Mouse (Mus musculus) heart, embryonic 12.5 days (tissue): ENCODE data around the gene Plcb3. TPM values are rescaled to one million over a fixed set of nuclear protein-coding genes. Genes with fewer than 3 reads are reported as not detected.
A peak's percentile ranks its signal among the peaks of the same experiment; 100 is the strongest.

Experiments used
- ATAC-seq: fragments of 200-750 bp; cut with Nextera tagmentation; 2 replicates; pipeline ENCODE4 v1.8.0; 2017; ENCODE audit warnings: moderate TSS enrichment, moderate library complexity; ENCODE audit not compliant: insufficient number of reproducible peaks, low FRiP score
- H3K27ac ChIP-seq: fragments of 300-500 bp; sonication (generic); 2 replicates; pipeline ENCODE4 v1.5.1; 2016; ENCODE audit warnings: mild to moderate bottlenecking, moderate library complexity; ENCODE audit not compliant: poor library complexity, severe bottlenecking
- H3K27me3 ChIP-seq: fragments of 300-500 bp; sonication (generic); replicated peaks from 2 replicates; pipeline ENCODE4 v1.6.1; 2016; ENCODE audit warnings: mild to moderate bottlenecking, moderate library complexity
- H3K36me3 ChIP-seq: fragments of 300-500 bp; sonication (generic); 2 replicates; pipeline ENCODE4 v1.6.1; 2016; ENCODE audit warnings: mild to moderate bottlenecking, moderate library complexity
- H3K4me1 ChIP-seq: fragments of 300-500 bp; sonication (generic); replicated peaks from 2 replicates; pipeline ENCODE4 v1.6.1; 2016; ENCODE audit warnings: mild to moderate bottlenecking
- H3K4me2 ChIP-seq: fragments of 300-500 bp; sonication (generic); 2 replicates; pipeline ENCODE4 v1.6.1; 2016; ENCODE audit warnings: mild to moderate bottlenecking, moderate library complexity
- H3K4me3 ChIP-seq: fragments of 300-500 bp; sonication (generic); 2 replicates; pipeline ENCODE4 v1.5.1; 2016; ENCODE audit warnings: mild to moderate bottlenecking
- H3K9ac ChIP-seq: fragments of 300-500 bp; sonication (generic); 2 replicates; pipeline ENCODE4 v1.6.1; 2016; ENCODE audit warnings: mild to moderate bottlenecking, moderate library complexity
- H3K9me3 ChIP-seq: fragments of 300-500 bp; sonication (generic); replicated peaks from 2 replicates; pipeline ENCODE4 v1.6.1; 2016; ENCODE audit warnings: mild to moderate bottlenecking, moderate library complexity
- WGBS: fragments of 180-500 bp; shearing (Covaris S2); methylation state at CpG from one replicate; pipeline ENCODE4 v1.1.7; 2016; 5-methylcytosine and 5-hydroxymethylcytosine counted together
- microRNA-seq: library from miRNA; unstranded; fragments of <30 nt; microRNA quantifications from one replicate; pipeline ENCODE4, GENCODE M21; 2017
- polyA plus RNA-seq: library from polyadenylated mRNA; unstranded; fragments of >200 nt; fragmentation: Nextera tagmentation; extraction: Ambion mirVana; gene quantifications from 2 replicates; pipeline ENCODE4 v1.2.1, GENCODE M21; 2016

The Plcb3 gene
- polyA plus RNA-seq, 1 experiment from 2014 or later, result 26.6 TPM

DNA sequence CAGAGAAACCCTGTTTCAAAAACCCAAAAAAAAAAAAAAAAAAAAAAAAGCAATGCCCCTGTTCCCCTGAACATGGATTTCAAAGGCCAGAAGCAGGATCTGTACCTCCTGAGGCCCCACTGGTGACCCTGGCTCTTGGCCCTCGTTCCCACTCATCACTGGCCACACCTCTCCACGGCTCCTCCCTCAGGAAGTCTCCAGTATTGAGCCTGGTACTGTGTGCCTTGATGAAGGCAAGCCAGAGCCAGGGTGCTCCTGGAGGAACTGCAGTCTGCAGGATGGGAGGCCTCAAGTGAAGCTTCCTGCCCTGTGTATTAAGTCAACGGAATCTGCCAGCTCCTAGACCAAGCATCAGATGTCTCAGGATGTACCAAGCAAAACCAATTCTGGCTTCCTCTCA, 70.1 kb downstream of the Plcb3 start:
- Histone ChIP-seq H3K4me3 (no peak overlapping the region), H3K9ac (no peak overlapping the region), H3K27ac (no peak overlapping the region), H3K36me3 (peaks cover 39% of the 10 kb centered on the region), H3K9me3 (no peaks in the 10 kb centered on the region), H3K4me1 (peaks cover 18% of the 10 kb centered on the region), H3K27me3 (no peaks in the 10 kb centered on the region), H3K4me2 (no peak overlapping the region)
- ATAC-seq, result no peak
- 83% methylated on average over 3 of the region's 3 CpGs for WGBS

GRCm38 (mm10) chr19:6905498-6906159, 70.6 kb downstream of the Plcb3 start:
- Histone ChIP-seq H3K36me3 (peaks cover 36% of the 10 kb centered on the region), H3K9ac (no peak overlapping the region), H3K9me3 (no peaks in the 10 kb centered on the region), H3K4me1 (peaks cover 14% of the 10 kb centered on the region), H3K4me2 (no peak overlapping the region), H3K27ac (no peak overlapping the region), H3K27me3 (no peaks in the 10 kb centered on the region), H3K4me3 (no peak overlapping the region)
- no peak for ATAC-seq
- WGBS, result 85% methylated on average over 11 of the region's 11 CpGs

GRCm38 (mm10) chr19:6904846-6905245, 71.4 kb downstream of the Plcb3 start:
- no peak overlapping the region for H3K4me3 ChIP-seq
- no peak for ATAC-seq
- no peak overlapping the region for H3K27ac ChIP-seq
- H3K4me2 ChIP-seq, result no peak overlapping the region
- peaks cover 14% of the 10 kb centered on the region for H3K4me1 ChIP-seq
- no peak overlapping the region for H3K9ac ChIP-seq
- peaks cover 6% of the 10 kb centered on the region; the same call in 1 of the 2 replicates for H3K9me3 ChIP-seq
- no peaks in the 10 kb centered on the region for H3K27me3 ChIP-seq
- H3K36me3 ChIP-seq, result peaks cover 36% of the 10 kb centered on the region
- 74% methylated on average over 2 of the region's 2 CpGs for WGBS

- H3K4me2 ChIP-seq, result no peak overlapping the region
- H3K27me3 ChIP-seq, result no peaks in the 10 kb centered on the region
- H3K9me3 ChIP-seq, result peaks cover 8% of the 10 kb centered on the region; the same call in 1 of the 2 replicates
- WGBS, result 92% methylated on average over 1 of the region's 1 CpGs
- H3K9ac ChIP-seq, result no peak overlapping the region
- peaks cover 36% of the 10 kb centered on the region for H3K36me3 ChIP-seq
- ATAC-seq, result no peak
- no peak overlapping the region for H3K27ac ChIP-seq
- H3K4me3 ChIP-seq, result no peak overlapping the region
- peaks cover 7% of the 10 kb centered on the region for H3K4me1 ChIP-seq
Observed at GRCm38 (mm10) chr19:6903031-6903430, 73.2 kb downstream of the Plcb3 start.

Small RNA genes within 50 kb of the gene (microRNA-seq; reads per million reads assigned to microRNA genes)
- 3.5 reads per million, percentile 12 among the genes with 10 or more reads in this experiment for gene Mir6990

Other genes starting within 250 kb of the Plcb3 start
- gene Rps6ka4, start 135.8 kb downstream of the Plcb3 start, polyA plus RNA-seq, result 14.8 and 19.3 TPM in 2 replicates
- gene Ccdc88b, start 118.3 kb downstream of the Plcb3 start, polyA plus RNA-seq, result 0.47 and 0.55 TPM in 2 replicates
- 85.9 and 92.9 TPM in 2 replicates for gene Trmt112, start 66.8 kb downstream of the Plcb3 start, polyA plus RNA-seq
- 202 and 218 TPM in 2 replicates for gene Prdx5, start 66.4 kb downstream of the Plcb3 start, polyA plus RNA-seq
- 27.4 and 30.2 TPM in 2 replicates for gene Esrra, start 54.7 kb downstream of the Plcb3 start, polyA plus RNA-seq
- 2.2 and 2.3 TPM in 2 replicates for gene Catsperz, start 51.1 kb downstream of the Plcb3 start, polyA plus RNA-seq
- 0.14 and 0.29 TPM in 2 replicates for gene Kcnk4, start 42.0 kb downstream of the Plcb3 start, polyA plus RNA-seq
- 53.4 and 54.5 TPM in 2 replicates for gene Bad, start 34.6 kb downstream of the Plcb3 start, polyA plus RNA-seq
- gene Gpr137, start 34.0 kb downstream of the Plcb3 start, polyA plus RNA-seq, result 21.0 and 23.7 TPM in 2 replicates
- 194 and 198 TPM in 2 replicates for gene Ppp1r14b, start 1.5 kb downstream of the Plcb3 start, polyA plus RNA-seq
- gene Fkbp2, start 4.0 kb upstream of the Plcb3 start, polyA plus RNA-seq, result 73.3 and 81.9 TPM in 2 replicates
- 126 and 136 TPM in 2 replicates for gene Vegfb, start 11.2 kb upstream of the Plcb3 start, polyA plus RNA-seq
- 32.7 and 33.9 TPM in 2 replicates for gene Dnajc4, start 16.1 kb upstream of the Plcb3 start, polyA plus RNA-seq
- 22.4 and 23.6 TPM in 2 replicates for gene Nudt22, start 19.6 kb upstream of the Plcb3 start, polyA plus RNA-seq
- gene Trpt1, start 19.7 kb upstream of the Plcb3 start, polyA plus RNA-seq, result 13.3 and 14.3 TPM in 2 replicates
- 9.3 and 11.7 TPM in 2 replicates for gene Fermt3, start 43.0 kb upstream of the Plcb3 start, polyA plus RNA-seq
- 228 and 236 TPM in 2 replicates for gene Stip1, start 63.5 kb upstream of the Plcb3 start, polyA plus RNA-seq
- gene Macrod1, start 80.3 kb upstream of the Plcb3 start, polyA plus RNA-seq, result 29.0 and 30.0 TPM in 2 replicates
- 0.81 and 0.87 TPM in 2 replicates for gene Flrt1, start 129.3 kb upstream of the Plcb3 start, polyA plus RNA-seq
- 151 and 154 TPM in 2 replicates for gene Otub1, start 229.8 kb upstream of the Plcb3 start, polyA plus RNA-seq
- 2,134 and 2,138 TPM in 2 replicates for gene Cox8a, start 241.1 kb upstream of the Plcb3 start, polyA plus RNA-seq